Mouse (Mus musculus) brain, embryonic 14.5 days (tissue): ENCODE results near the gene Tacc2. TPM values are rescaled to one million over a fixed set of nuclear protein-coding genes. Genes with fewer than 3 reads are reported as not detected.
"Not testable (repeated sequence)": the region's sequence is repeated elsewhere in the genome, so short reads cannot be mapped to it uniquely, and the experiment has no call there.

Experiments used
- DNase-seq: peaks from one replicate; pipeline ENCODE4 v3.0.0-alpha.2; 2011; ENCODE audit warnings: low read depth
- CTCF ChIP-seq: fragments of 200-500 bp; IDR thresholded peaks from 2 replicates; pipeline ENCODE4 v1.5.1; 2012; ENCODE audit warnings: inconsistent platforms, mild to moderate bottlenecking, moderate library complexity, borderline replicate concordance; ENCODE audit not compliant: insufficient read depth, insufficient read length; ENCODE audit errors: extremely low read depth
- POLR2A ChIP-seq: fragments of 200-500 bp; IDR thresholded peaks from 2 replicates; pipeline ENCODE4 v1.6.1; 2012; ENCODE audit warnings: mild to moderate bottlenecking, inconsistent platforms, borderline replicate concordance; ENCODE audit not compliant: poor library complexity, insufficient read depth, insufficient read length, severe bottlenecking; ENCODE audit errors: extremely low read depth
- polyA plus RNA-seq: library from polyadenylated mRNA; depleted of rRNA; stranded (reverse); fragments of >200 nt; gene quantifications from 2 replicates; pipeline ENCODE4 v1.2.3, GENCODE M21; 2012; rRNA removed

The Tacc2 gene
- polyA plus RNA-seq = 47.5 and 66.9 TPM in 2 replicates

GRCm38 (mm10) chr7:130577388-130578003 is at the start of gene Tacc2:
TSS of gene Tacc2 (plus strand) at chr7:130577438.
- DNase-seq = no peak
- no peak for TF ChIP-seq CTCF
- no peak for TF ChIP-seq POLR2A

- DNase-seq = not testable (repeated sequence)
Measured at GRCm38 (mm10) chr7:130531138-130531537, 46.1 kb upstream of the Tacc2 start.

- no peak for TF ChIP-seq POLR2A
- peak; percentile 98 for TF ChIP-seq CTCF
- DNase-seq = peak; percentile 87
Measured at GRCm38 (mm10) chr7:130533316-130534260, 43.6 kb upstream of the Tacc2 start.

- TF ChIP-seq CTCF = peak; percentile 26; the same call in 1 of the 2 replicates
- TF ChIP-seq POLR2A = no peak
- DNase-seq = no peak
Measured at GRCm38 (mm10) chr7:130535174-130535573, 42.1 kb upstream of the Tacc2 start.

- TF ChIP-seq POLR2A (no peak), CTCF (no peak)
- DNase-seq = no peak
Measured at GRCm38 (mm10) chr7:130537068-130537467, 40.2 kb upstream of the Tacc2 start.

GRCm38 (mm10) chr7:130540176-130540575 is 37.1 kb upstream of the Tacc2 start:
- TF ChIP-seq POLR2A (no peak), CTCF (no peak)
- DNase-seq = no peak

GRCm38 (mm10) chr7:130543181-130543580 is 34.1 kb upstream of the Tacc2 start:
- TF ChIP-seq POLR2A (no peak), CTCF (no peak)
- no peak for DNase-seq

GRCm38 (mm10) chr7:130545401-130545800 is 31.8 kb upstream of the Tacc2 start:
- TF ChIP-seq CTCF = no peak
- TF ChIP-seq POLR2A = no peak
- DNase-seq = no peak

GRCm38 (mm10) chr7:130545893-130546292 is 31.3 kb upstream of the Tacc2 start:
- no peak for TF ChIP-seq CTCF
- TF ChIP-seq POLR2A = no peak
- no peak for DNase-seq

GRCm38 (mm10) chr7:130546421-130546790 is 30.8 kb upstream of the Tacc2 start:
- DNase-seq = no peak
- TF ChIP-seq CTCF = no peak
- no peak for TF ChIP-seq POLR2A

GRCm38 (mm10) chr7:130546791-130547484 is 30.3 kb upstream of the Tacc2 start:
- TF ChIP-seq CTCF (peak; percentile 86), POLR2A (peak; percentile 64; the same call in 1 of the 2 replicates)
- DNase-seq = peak; percentile 97
